Mouse (Mus musculus): ENCODE data around the gene C77080.

- TF ChIP-seq CTCF (IDR thresholded peaks at IDR 0.05; ENCODE audit: low read depth) (no peak), EP300 (optimal IDR thresholded peaks at IDR 0.05) (no peak)
These were observed 18.9 kb downstream of the C77080 start for GRCm38 (mm10) chr4:129242327-129242726.
